Mouse (Mus musculus) adrenal gland (tissue): ENCODE measurements around the gene Pabpn1l.
"Not testable (repeated sequence)": the region's sequence is repeated elsewhere in the genome, so short reads cannot be mapped to it uniquely, and the experiment has no call there.

ENCODE experiments used
- intact Hi-C: fragments of 180-260 bp; cut with DNase I; formaldehyde crosslinking; loops from one replicate; pipeline ENCODE4 v1.15.1; 2025
- microRNA-seq, 2 experiments: library from miRNA; unstranded; fragments of <30 nt; microRNA quantifications; one replicate each; pipeline ENCODE4; 2019

Gene Pabpn1l

GRCm38 (mm10) chr8:122577116-122577515, 45.4 kb downstream of the Pabpn1l start:
- intact Hi-C loops = no loop called here

- intact Hi-C loops = no loop called here
Measured at GRCm38 (mm10) chr8:122576648-122577022, 45.9 kb downstream of the Pabpn1l start, which contains the start of gene Aprt. Aprt (minus strand) TSS chr8:122576909.

DNA sequence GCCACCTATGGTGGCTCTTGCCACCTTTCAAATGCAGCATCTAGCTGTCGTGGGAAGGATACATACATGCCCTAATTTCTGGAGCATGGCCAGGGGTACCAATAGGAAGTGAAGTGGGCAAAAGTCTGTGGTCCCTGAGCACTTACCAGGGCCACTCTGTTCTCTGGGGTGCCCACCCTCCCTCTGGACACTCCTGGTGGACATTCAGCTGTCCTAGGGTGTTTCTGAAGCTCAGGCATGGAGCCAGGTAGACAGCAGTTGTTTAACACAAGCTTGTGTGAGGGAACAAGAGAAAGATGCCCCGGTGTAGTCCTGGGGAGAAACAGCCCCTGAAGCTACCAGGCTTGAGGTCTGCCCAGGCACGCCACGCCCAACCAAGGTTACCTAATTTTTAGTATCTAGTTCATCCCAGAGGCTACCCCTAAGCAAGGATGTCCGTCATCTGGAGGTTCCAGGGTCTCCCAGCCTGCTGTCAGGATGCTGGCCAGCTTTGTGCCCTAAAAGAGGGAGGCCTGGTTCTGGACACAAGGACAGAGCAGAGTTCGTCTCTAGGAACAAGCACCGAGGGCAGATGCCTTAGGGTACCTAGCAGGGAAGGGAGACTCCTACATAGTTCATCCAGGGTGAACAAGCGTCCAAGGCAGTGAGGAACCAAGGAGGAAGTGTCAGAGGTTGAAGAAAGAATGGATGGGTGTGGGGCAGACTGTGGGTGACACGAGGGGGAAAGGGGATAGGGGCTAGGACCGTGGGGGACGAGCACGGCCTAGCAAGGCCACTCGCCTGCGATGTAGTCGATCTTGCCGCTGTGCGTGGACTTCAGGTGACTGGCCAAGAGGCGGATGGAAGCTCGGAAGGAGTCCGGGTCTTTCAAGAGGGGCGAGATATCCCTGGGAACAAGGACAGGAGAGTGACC, 46.5 kb downstream of the Pabpn1l start:
- intact Hi-C loops = no loop called here

GRCm38 (mm10) chr8:122575286-122575685, 47.3 kb downstream of the Pabpn1l start:
- intact Hi-C loops = no loop called here

DNA sequence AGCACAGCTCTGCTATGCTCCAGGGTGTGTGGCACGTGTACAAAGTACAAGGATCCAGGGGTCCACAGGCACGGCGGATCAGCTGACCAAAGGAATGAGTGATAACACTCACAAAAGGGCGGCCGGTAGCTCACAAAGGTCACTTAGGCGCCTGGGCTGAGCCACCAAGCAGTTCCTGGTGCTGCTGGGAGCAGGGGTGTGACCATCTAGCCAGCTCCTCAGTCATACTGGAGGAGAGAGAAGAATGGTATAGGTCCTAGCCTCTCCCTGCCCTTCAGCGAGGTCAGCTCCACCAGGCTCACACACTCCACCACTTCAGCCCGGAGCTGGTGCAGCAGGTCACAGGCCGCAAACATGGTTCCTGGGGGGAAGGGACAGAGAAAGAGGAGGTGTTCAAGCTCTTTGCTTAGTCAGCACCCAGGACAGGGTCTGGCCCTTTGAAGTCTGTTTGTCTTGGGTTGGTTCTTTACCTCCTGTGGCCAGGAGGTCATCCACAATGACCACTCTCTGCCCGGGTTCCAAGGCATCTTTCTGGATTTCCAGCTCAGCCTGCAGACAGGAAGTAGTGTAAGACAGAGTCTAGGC, 47.8 kb downstream of the Pabpn1l start:
- intact Hi-C loops = no loop called here

DNA sequence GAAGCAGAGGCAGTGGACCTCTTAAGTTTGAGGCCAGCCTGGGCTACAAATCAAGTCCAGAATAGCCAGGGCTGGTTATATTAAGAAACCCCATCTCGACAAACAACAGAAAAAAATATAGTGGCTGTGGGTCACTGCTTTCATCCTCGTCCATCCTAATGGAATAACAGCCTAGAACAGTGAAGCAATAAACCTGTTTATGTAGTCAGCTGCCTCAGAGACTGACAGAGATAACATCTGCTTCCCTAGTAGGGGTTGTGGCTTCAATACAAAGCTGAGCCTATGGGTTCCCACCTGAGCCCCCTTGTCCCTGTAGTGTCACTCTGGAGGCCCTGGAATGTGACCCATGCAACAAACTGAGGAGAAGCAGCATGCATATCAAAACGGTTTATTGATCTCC, 48.3 kb downstream of the Pabpn1l start:
- intact Hi-C loops = no loop called here

DNA sequence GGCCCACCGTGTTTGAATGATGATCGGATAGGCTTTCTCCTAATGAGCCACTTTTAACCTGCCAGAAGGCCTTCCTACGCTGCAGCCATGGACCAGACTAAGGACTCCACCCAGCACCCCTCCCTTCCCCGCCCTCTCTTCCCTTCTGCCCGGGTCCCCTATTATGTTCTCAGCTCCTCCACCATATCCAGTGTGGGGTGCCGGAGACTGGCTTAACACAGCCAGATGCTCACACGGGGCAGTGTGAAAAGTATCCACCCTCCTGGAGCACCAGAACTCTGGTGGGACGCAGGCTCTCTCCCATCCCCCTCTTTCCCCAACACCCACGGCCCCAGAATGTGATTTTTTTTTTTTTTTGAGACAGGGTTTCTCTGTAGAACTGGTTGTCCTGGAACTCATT, 49.0 kb downstream of the Pabpn1l start:
- intact Hi-C loops = no loop called here

DNA sequence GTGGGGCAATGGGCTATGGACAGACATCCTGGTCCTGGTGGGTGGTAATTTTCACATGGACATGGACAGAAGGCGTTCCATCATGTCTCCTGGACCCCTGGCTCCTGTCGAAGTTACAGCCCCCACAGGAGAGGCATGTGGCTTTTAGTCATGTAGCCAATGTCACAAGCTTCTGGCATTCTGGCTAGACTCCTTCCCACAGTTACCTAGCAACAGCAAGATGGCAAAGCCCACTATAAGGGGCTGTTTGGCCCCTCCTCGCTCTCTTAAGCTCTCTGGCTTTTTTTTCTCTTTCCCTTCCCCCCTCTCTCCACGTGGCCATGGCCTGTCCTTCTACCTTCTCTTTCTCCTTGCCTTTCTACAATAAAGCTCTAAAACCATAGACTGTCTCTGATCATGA, 49.4 kb downstream of the Pabpn1l start:
- intact Hi-C loops = not testable (repeated sequence)

DNA sequence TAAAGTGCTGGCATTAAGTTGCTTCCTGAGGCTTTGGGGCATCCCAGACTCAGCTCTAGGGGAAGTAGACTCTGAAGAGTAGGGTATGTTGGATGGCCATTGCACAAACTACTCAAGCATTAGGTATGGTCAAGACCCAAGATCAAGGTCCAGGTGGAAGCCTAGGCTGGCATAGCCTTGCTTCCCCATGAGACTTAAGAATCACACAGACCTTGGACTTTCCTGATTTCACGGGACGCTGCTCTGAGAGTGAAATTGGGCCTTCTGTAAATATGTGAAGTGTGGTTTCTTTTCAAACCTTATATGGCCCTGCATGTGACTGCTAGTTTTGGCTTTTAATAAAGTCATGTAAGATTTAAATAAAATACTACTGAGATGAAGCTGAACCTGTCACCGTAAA, 49.8 kb downstream of the Pabpn1l start:
- intact Hi-C loops = no loop called here

DNA sequence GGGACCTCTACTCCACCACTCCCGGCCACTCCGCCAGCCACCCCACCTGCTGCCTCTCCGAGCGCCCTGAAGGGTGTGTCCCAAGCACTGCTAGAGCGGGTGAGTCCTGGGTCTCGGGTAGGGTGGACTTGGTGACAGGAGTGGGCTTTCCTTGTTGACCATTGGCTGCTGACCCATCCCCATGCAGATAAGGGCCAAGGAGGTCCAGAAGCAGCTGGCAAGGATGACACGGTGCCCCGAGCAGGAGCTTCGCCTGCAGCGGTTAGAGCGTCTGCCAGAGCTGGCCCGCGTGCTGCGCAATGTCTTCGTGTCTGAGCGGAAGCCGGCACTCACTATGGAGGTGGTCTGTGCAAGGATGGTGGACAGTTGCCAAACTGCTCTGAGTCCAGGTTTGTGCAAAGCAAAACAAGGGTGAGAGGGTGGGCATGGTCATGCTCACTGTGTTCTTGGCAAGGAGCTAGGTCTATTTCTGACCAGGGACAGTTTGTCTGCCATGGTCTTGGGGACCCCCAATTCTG, 50.7 kb downstream of the Pabpn1l start:
- intact Hi-C loops = no loop called here

DNA sequence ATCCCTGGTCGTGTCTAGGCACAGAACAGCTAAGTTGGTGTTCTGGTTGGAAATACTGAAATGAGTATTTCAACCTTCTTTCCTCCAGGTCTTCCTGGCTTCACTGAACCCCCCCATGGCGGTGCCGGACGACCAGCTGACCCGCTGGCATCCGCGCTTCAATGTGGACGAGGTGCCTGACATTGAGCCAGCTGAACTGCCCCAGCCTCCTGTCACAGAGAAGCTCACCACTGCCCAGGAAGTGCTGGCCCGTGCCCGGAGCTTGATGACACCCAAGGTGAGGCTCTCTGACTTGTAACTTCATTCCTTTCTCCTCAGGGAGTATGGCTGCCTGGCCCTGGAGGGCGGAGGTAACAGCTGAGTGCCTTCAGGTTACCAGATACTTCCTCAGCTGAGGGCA, 51.4 kb downstream of the Pabpn1l start:
- intact Hi-C loops = no loop called here

- intact Hi-C loops = loop anchor here (5.0 kb wide), 1 partner anchor 42 kb away; the partner anchor contains the start of genes Galns and Trappc2l
Measured at GRCm38 (mm10) chr8:122569996-122570395, 52.5 kb downstream of the Pabpn1l start.

Small RNA genes within 50 kb of the gene (microRNA-seq; reads per million reads assigned to microRNA genes)
- 0 reads per million in 2 experiments for gene Mir6396
